Mouse (Mus musculus) adrenal gland, adult 2 months (tissue): Measurements from ENCODE around the gene Trub2. TPM values are rescaled to one million over a fixed set of nuclear protein-coding genes. Genes with fewer than 3 reads are reported as not detected.

Experiments used
- DNase-seq: peaks from one replicate; pipeline ENCODE4 v3.0.0; 2021
- polyA plus RNA-seq: library from polyadenylated mRNA; depleted of rRNA; stranded (reverse); fragments of >200 nt; gene quantifications from 2 replicates; pipeline ENCODE4 v1.2.3, GENCODE M21; 2012
- total RNA-seq, 2 experiments: library from RNA; stranded (reverse); gene quantifications; 2 replicates each; pipeline ENCODE4 v1.2.3; 2021

The Trub2 gene
- total and polyA plus RNA-seq, 3 experiments = 25.6 to 42.8 (median 39.3) TPM

- no peak for DNase-seq
Measured at GRCm38 (mm10) chr2:29773323-29773722, 15.0 kb downstream of the Trub2 start.

GRCm38 (mm10) chr2:29771611-29772461, 16.5 kb downstream of the Trub2 start:
- DNase-seq = peak; percentile 78

GRCm38 (mm10) chr2:29770162-29770561, 18.1 kb downstream of the Trub2 start:
- DNase-seq = no peak

GRCm38 (mm10) chr2:29768901-29769300, 19.4 kb downstream of the Trub2 start:
- no peak for DNase-seq

GRCm38 (mm10) chr2:29767976-29768709, 20.2 kb downstream of the Trub2 start:
- DNase-seq = no peak

GRCm38 (mm10) chr2:29764831-29765230, 23.5 kb downstream of the Trub2 start:
- DNase-seq = peak; percentile 80

GRCm38 (mm10) chr2:29755693-29756092, 32.6 kb downstream of the Trub2 start:
- no peak for DNase-seq

- no peak for DNase-seq
Measured at GRCm38 (mm10) chr2:29752397-29752796, 35.9 kb downstream of the Trub2 start.

GRCm38 (mm10) chr2:29751497-29751896, 36.8 kb downstream of the Trub2 start, which contains the start of gene Gm13420:
Gm13420 (minus strand) TSS chr2:29751685.
- DNase-seq = no peak

GRCm38 (mm10) chr2:29748499-29748898, 39.8 kb downstream of the Trub2 start:
- DNase-seq = no peak

- DNase-seq = no peak
Measured at GRCm38 (mm10) chr2:29747852-29748251, 40.5 kb downstream of the Trub2 start.

GRCm38 (mm10) chr2:29747188-29747782, 41.0 kb downstream of the Trub2 start:
- DNase-seq = no peak

GRCm38 (mm10) chr2:29744256-29744655, 44.0 kb downstream of the Trub2 start:
- DNase-seq = no peak

- DNase-seq = no peak
Measured at GRCm38 (mm10) chr2:29741207-29741606, 47.1 kb downstream of the Trub2 start.

GRCm38 (mm10) chr2:29739368-29739767, 48.9 kb downstream of the Trub2 start:
- no peak for DNase-seq

- no peak for DNase-seq
Measured at GRCm38 (mm10) chr2:29738799-29739198, 49.5 kb downstream of the Trub2 start.

GRCm38 (mm10) chr2:29737209-29737925, 50.9 kb downstream of the Trub2 start:
- no peak for DNase-seq

- DNase-seq = no peak
Measured at GRCm38 (mm10) chr2:29735708-29736107, 52.6 kb downstream of the Trub2 start.

GRCm38 (mm10) chr2:29733348-29733747, 55.0 kb downstream of the Trub2 start:
- DNase-seq = no peak

GRCm38 (mm10) chr2:29732559-29732958, 55.7 kb downstream of the Trub2 start:
- no peak for DNase-seq

GRCm38 (mm10) chr2:29731545-29731944, 56.8 kb downstream of the Trub2 start:
- DNase-seq = peak; percentile 81

GRCm38 (mm10) chr2:29729500-29729899, 58.8 kb downstream of the Trub2 start:
- no peak for DNase-seq
